Mouse (Mus musculus): ENCODE results near the gene Art1.

DNA sequence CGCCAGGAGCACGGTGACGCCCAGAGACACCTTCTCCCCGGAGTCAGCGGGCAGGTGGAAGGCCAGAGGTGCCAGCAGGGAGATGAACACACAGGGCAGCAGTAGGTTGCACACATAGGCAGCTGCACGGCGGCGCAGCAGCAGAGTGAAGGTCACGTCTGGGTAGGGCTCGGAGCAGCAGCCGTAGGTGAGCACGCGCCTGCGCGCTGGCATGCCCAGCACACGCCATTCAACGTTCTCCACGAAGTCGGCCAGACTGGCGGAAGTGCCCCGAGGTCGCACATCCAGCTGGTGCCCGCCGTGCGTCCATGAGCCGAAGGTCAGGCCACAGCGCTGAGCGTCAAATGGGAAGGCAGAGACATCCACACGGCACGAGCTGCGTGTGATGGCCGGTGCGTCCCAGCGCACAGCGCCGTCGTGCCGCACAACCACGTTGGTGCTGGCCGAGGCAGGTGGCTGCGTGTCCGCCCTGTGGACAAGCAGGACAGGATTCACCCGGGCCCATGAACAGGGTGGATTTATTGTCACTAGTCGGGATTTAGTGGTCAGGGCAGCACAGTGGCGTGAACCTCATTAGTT lies 11.7 kb downstream of the Art1 start:
- TF ChIP-seq EP300 (IDR thresholded peaks at IDR 0.05; ENCODE audit: insufficient read depth, low read depth, low read length) (no peak), POLR2A (IDR thresholded peaks at IDR 0.05; ENCODE audit: insufficient read depth, low read length) (no peak)

Data from ES-Bruce4 (cell line).